Mouse (Mus musculus) liver, embryonic 11.5 days (tissue): ENCODE results near the gene Hopx. TPM values are rescaled to one million over a fixed set of nuclear protein-coding genes. Genes with fewer than 3 reads are reported as not detected.

Experiments
- ATAC-seq: fragments of 200-750 bp; cut with Nextera tagmentation; replicated peaks from 2 replicates; pipeline ENCODE4 v1.8.0; 2017; ENCODE audit warnings: moderate number of reproducible peaks, mild to moderate bottlenecking, moderate TSS enrichment, moderate library complexity; ENCODE audit not compliant: low FRiP score
- DNase-seq: peaks from one replicate; pipeline ENCODE4 v3.0.0-alpha.2; 2017; ENCODE audit warnings: low spot score
- H3K27ac ChIP-seq: fragments of 300-500 bp; sonication (generic); 2 replicates; pipeline ENCODE4 v1.5.1; 2014; ENCODE audit warnings: mild to moderate bottlenecking, low read depth, low read length, control low read depth
- H3K27me3 ChIP-seq: fragments of 300-500 bp; sonication (generic); replicated peaks from 2 replicates; pipeline ENCODE4 v1.6.1; 2014; ENCODE audit warnings: low read length, mixed read lengths; ENCODE audit not compliant: control insufficient read depth, insufficient read depth
- H3K36me3 ChIP-seq: fragments of 300-500 bp; sonication (generic); 2 replicates; pipeline ENCODE4 v1.6.1; 2014; ENCODE audit warnings: mild to moderate bottlenecking, low read length, moderate library complexity, mixed read lengths; ENCODE audit not compliant: control insufficient read depth, insufficient read depth
- H3K4me1 ChIP-seq: fragments of 300-500 bp; sonication (generic); replicated peaks from 2 replicates; pipeline ENCODE4 v1.6.1; 2014; ENCODE audit warnings: low read length, mixed read lengths; ENCODE audit not compliant: control insufficient read depth, insufficient read depth
- H3K4me2 ChIP-seq: fragments of 300-500 bp; sonication (generic); 2 replicates; pipeline ENCODE4 v1.6.1; 2014; ENCODE audit warnings: mild to moderate bottlenecking, control low read depth, moderate library complexity
- H3K4me3 ChIP-seq: fragments of 300-500 bp; sonication (generic); 2 replicates; pipeline ENCODE4 v1.5.1; 2014; ENCODE audit warnings: low read depth, low read length, control low read depth
- H3K9ac ChIP-seq: fragments of 300-500 bp; sonication (generic); 2 replicates; pipeline ENCODE4 v1.6.1; 2014; ENCODE audit warnings: low read depth, low read length, control low read depth
- H3K9me3 ChIP-seq: fragments of 300-500 bp; sonication (generic); 2 replicates; pipeline ENCODE4 v1.6.1; 2016; ENCODE audit warnings: low read length, inconsistent platforms, mixed read lengths; ENCODE audit not compliant: control insufficient read depth
- WGBS: fragments of 180-500 bp; shearing (Covaris S2); extraction: QIAGEN DNeasy Blood & Tissue Kit; methylation state at CpG from one replicate; pipeline ENCODE4 v1.1.7; 2014; 5-methylcytosine and 5-hydroxymethylcytosine counted together
- polyA plus RNA-seq: library from polyadenylated mRNA; unstranded; fragments of >200 nt; fragmentation: Nextera tagmentation; extraction: Ambion mirVana; gene quantifications from 2 replicates; pipeline ENCODE4 v1.2.1, GENCODE M21; 2014

Hopx gene
- polyA plus RNA-seq, 1 experiment from 2014 or later, result 0.15 TPM

GRCm38 (mm10) chr5:77129907-77130306, 15.0 kb upstream of the Hopx start:
- Histone ChIP-seq H3K27me3 (no peaks in the 10 kb centered on the region), H3K36me3 (no peaks in the 10 kb centered on the region), H3K27ac (no peak overlapping the region), H3K9me3 (no peaks in the 10 kb centered on the region), H3K4me2 (no peak overlapping the region), H3K9ac (no peak overlapping the region), H3K4me1 (peaks cover 6% of the 10 kb centered on the region), H3K4me3 (no peak overlapping the region)
- 55% methylated on average over 2 of the region's 2 CpGs for WGBS
- no peak; the same call in 1 of the 2 replicates for ATAC-seq
- no peak for DNase-seq

GRCm38 (mm10) chr5:77128854-77129253, 13.9 kb upstream of the Hopx start:
- ATAC-seq, result no peak

DNA sequence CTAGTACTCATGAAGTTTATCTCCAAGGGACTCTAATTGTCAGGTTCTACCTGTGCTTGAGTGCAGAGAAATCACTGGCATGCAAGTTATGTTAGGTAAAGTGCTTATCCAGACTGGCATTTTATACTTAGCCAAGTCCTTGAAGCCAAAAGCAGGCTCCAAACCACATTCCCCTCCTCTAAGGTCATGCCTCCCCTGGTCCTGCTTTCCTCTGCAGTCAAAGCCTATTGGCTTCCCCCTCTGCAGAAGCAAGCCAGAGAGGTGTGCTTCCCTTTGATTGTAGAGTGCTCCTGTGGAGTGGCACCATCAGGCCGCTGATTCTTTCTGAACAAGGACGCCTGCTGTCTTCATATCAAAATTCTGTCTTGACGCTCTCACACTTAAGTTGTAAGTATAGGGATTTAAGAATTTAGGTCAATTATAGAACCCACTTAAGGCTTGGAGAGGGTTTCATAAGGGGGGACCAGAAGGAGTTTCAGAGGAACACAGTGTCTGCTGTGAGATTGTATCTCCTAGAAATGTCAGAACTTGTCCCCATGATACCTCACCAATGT, 11.6 kb upstream of the Hopx start:
- Histone ChIP-seq H3K27ac (no peak overlapping the region), H3K4me2 (no peak overlapping the region), H3K27me3 (no peaks in the 10 kb centered on the region), H3K4me3 (no peak overlapping the region), H3K9ac (no peak overlapping the region), H3K9me3 (no peaks in the 10 kb centered on the region), H3K4me1 (peaks cover 6% of the 10 kb centered on the region), H3K36me3 (no peaks in the 10 kb centered on the region)
- ATAC-seq (no peak), DNase-seq (no peak)
- WGBS, result 79% methylated on average over 3 of the region's 3 CpGs

More at GRCm38 (mm10) chr5:77128854-77129253, 13.9 kb upstream of the Hopx start:
- 83% methylated on average over 4 of the region's 4 CpGs for WGBS
- H3K9me3 ChIP-seq, result no peaks in the 10 kb centered on the region
- peaks cover 6% of the 10 kb centered on the region for H3K4me1 ChIP-seq
- no peaks in the 10 kb centered on the region for H3K36me3 ChIP-seq
- H3K27me3 ChIP-seq, result no peaks in the 10 kb centered on the region
- H3K27ac ChIP-seq, result no peak overlapping the region
- H3K9ac ChIP-seq, result no peak overlapping the region
- H3K4me2 ChIP-seq, result no peak overlapping the region
- H3K4me3 ChIP-seq, result no peak overlapping the region
- DNase-seq, result no peak

DNA sequence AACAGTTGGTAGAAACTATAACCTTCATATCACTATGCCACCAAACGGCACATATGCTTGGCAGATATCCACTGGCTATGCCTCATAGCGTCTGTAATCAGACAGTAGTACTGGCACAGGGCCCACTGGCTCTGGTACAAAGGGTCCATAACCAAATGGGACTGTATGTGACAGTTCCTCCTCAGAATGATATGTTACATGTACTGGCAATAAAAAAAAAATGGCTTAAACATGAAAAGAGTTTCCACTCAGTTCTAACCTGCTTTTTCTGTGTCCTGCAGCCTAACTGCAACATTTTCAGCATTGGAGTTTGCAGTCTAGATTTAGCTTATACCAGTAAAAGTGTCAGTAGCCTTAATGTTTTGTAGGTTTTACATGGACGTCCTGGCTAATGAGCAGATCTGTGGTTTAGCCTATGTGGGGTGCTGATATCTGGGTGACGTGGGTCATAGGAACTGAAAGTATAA, 9.9 kb upstream of the Hopx start:
- peaks cover 2% of the 10 kb centered on the region for H3K4me1 ChIP-seq
- H3K4me2 ChIP-seq, result no peak overlapping the region
- 71% methylated on average over 4 of the region's 4 CpGs for WGBS
- H3K9ac ChIP-seq, result no peak overlapping the region
- no peak overlapping the region for H3K27ac ChIP-seq
- H3K4me3 ChIP-seq, result no peak overlapping the region
- H3K9me3 ChIP-seq, result no peaks in the 10 kb centered on the region
- ATAC-seq (no peak), DNase-seq (no peak)
- no peaks in the 10 kb centered on the region for H3K36me3 ChIP-seq
- no peaks in the 10 kb centered on the region for H3K27me3 ChIP-seq

GRCm38 (mm10) chr5:77124165-77124564, 9.2 kb upstream of the Hopx start:
- no peak overlapping the region for H3K4me3 ChIP-seq
- no peak for DNase-seq
- ATAC-seq, result no peak
- no peaks in the 10 kb centered on the region for H3K27me3 ChIP-seq
- H3K9ac ChIP-seq, result no peak overlapping the region
- no peak overlapping the region for H3K27ac ChIP-seq
- WGBS, result 54% methylated on average over 4 of the region's 4 CpGs
- H3K9me3 ChIP-seq, result no peaks in the 10 kb centered on the region
- H3K4me1 ChIP-seq, result peaks cover 5% of the 10 kb centered on the region
- no peak overlapping the region for H3K4me2 ChIP-seq
- H3K36me3 ChIP-seq, result no peaks in the 10 kb centered on the region

- WGBS, result 60% methylated on average over 9 of the region's 9 CpGs
- DNase-seq (no peak), ATAC-seq (no peak)
- H3K9ac ChIP-seq, result no peak overlapping the region
- peaks cover 5% of the 10 kb centered on the region for H3K4me1 ChIP-seq
- no peak overlapping the region for H3K27ac ChIP-seq
- H3K36me3 ChIP-seq, result no peaks in the 10 kb centered on the region
- no peak overlapping the region for H3K4me2 ChIP-seq
- no peak overlapping the region for H3K4me3 ChIP-seq
- H3K27me3 ChIP-seq, result no peaks in the 10 kb centered on the region
- no peaks in the 10 kb centered on the region for H3K9me3 ChIP-seq
Observed at GRCm38 (mm10) chr5:77123597-77123996, 8.7 kb upstream of the Hopx start.

DNA sequence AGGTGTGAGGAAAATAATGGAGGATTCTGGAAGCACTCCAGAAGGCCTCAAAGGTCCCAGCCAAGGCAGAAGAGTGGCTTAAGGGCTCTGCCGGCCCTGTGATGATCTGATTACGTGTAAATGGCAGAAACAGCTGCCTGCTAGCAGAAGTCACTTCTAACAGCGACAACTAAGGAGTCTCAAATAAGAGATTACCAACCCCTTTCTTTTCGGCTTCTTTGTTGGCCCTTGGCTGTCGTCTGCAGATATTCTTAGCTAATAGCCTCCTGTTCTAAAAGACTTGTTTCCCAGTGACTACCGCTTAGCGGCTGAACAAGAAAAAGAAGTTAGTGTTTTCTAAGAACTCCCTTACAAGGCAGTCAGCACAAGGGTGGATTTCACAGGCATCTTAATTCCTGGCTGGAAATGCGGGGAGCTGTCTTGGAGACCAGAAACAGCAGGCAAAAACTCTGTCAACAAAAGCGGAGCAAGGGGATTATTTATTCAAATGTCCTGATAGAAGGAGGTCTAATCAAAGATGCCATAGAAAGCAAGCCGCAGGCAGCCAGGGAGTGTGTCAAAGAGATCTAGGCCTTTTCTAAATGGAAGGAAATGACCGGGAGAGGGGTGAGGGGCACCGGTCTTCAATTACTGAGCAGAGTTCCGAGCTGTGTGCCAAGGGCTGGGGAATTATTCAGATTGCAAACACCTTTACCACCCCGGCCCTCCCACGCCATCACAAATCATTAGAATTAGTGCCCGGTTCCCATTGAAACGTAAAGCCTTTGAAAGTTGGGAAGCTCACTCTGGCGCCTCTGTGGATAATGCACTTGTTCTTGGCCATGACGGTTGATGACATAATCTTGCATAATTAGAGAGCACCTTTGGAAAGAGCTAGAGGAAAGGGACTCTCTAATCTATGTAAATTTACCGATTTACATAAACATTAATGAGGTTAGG, 7.6 kb upstream of the Hopx start:
- Histone ChIP-seq H3K4me2 (no peak overlapping the region), H3K9me3 (no peaks in the 10 kb centered on the region), H3K4me1 (peaks cover 5% of the 10 kb centered on the region), H3K27me3 (no peaks in the 10 kb centered on the region), H3K36me3 (no peaks in the 10 kb centered on the region), H3K27ac (no peak overlapping the region), H3K4me3 (no peak overlapping the region), H3K9ac (no peak overlapping the region)
- WGBS, result 37% methylated on average over 20 of the region's 20 CpGs
- ATAC-seq, result no peak
- DNase-seq, result no peak

DNA sequence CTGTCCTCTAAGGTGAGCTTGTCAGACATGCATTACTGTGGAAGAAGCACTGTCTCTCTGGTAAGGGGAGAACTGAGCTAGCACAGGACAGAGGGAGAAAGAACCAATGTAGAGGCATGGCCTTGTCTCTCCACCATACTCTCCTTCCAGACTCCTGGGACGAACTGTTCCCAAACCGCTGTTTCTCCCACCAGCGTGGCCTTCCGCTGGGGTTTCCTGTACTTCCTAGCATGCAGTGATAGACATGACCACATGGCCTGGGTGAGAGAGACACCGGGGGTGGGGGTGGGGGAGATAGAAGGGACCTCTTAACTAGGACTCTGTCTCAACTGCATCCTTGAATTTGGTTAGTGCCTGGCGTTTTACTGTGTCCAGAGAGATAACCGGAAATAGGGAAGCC, 5.8 kb upstream of the Hopx start:
- H3K27ac ChIP-seq, result no peak overlapping the region
- H3K4me2 ChIP-seq, result no peak overlapping the region
- no peaks in the 10 kb centered on the region for H3K27me3 ChIP-seq
- no peaks in the 10 kb centered on the region for H3K9me3 ChIP-seq
- peaks cover 5% of the 10 kb centered on the region for H3K4me1 ChIP-seq
- DNase-seq (no peak), ATAC-seq (no peak)
- H3K9ac ChIP-seq, result no peak overlapping the region
- H3K4me3 ChIP-seq, result no peak overlapping the region
- H3K36me3 ChIP-seq, result no peaks in the 10 kb centered on the region
- 63% methylated on average over 7 of the region's 7 CpGs for WGBS
